Mouse (Mus musculus) layer of hippocampus, adult 9-11 months (tissue): ENCODE measurements around the gene Gipr.

Experiments
- DNase-seq: peaks from one replicate; pipeline ENCODE4 v3.0.0; 2022

Gipr gene

DNA sequence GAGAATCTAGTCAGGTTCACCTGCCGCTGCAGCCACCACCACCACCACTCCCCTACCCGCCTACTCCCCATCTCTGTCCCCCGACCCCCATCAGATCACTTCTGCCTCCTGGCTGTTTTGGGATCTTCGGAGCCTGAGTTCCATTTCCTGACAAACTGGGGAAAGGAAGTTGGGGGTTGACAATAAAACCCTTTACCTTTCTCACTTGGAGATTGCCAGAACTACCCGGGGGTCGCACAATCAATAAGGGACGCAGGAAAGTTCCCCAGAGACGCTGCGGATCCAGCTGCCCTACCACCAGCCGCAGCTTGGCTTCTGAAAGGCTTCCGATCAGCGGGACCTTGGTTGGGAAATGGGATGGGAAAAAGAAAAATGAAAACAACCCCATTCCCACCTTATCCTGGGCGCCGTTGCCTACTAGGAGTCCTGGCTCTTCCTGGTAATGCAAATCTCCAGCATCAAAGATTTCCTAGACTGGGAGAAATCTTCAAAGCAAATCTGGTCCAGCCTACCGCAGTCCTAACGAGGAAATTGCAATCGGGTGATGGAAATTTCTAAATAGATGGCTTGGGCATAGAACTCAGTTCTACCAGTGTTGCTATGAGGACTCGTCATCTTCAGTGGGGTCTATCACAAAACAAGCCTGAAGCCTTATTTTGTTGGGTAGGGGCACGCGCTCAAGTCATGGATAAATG, 17.6 kb downstream of the Gipr start:
- no peak for DNase-seq

GRCm38 (mm10) chr7:19147497-19148045, 18.4 kb downstream of the Gipr start:
- no peak for DNase-seq

DNA sequence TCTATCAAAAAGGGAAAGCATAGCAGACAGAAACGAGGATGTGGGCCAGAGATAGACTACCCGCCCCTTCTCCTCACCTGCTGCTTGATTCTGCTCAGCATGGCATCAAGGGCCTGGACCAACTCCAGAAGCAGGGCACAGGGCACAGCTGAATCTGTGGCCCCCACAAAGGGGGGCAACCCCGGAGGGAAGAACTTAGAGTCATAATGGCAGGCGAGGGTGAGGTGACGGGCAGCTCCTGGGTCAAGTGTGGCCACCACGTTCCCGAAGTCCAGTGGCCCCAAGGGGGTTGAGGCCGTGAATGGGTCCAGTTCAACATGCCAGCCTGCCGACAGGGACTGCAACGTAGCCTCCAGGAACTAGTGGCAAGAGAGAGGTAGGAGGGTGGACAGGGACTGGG, 19.1 kb downstream of the Gipr start:
- no peak for DNase-seq

- DNase-seq, result no peak
Measured at GRCm38 (mm10) chr7:19137380-19137779, 28.5 kb downstream of the Gipr start.

GRCm38 (mm10) chr7:19136673-19137334, 29.1 kb downstream of the Gipr start:
- DNase-seq, result peak; percentile 49

DNA sequence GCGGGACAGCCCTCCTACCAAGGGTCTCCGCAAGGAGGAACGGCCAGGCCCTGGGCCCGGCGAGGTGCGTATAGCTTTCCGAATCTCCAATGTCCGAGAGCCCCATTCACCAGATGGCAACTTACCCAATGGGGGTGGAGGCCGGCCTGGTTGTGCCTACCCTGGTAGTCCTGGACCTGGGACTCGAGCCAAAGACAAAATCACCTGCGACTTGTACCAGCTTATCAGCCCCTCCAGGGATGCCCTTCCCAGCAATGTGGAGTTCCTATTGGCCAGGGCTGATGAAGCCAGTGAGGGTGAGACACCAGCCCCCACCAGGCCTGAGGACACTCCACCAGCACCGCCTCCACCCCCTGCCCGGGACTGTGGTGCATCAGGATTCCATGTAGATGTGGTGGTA, 29.8 kb downstream of the Gipr start:
- DNase-seq, result no peak

DNA sequence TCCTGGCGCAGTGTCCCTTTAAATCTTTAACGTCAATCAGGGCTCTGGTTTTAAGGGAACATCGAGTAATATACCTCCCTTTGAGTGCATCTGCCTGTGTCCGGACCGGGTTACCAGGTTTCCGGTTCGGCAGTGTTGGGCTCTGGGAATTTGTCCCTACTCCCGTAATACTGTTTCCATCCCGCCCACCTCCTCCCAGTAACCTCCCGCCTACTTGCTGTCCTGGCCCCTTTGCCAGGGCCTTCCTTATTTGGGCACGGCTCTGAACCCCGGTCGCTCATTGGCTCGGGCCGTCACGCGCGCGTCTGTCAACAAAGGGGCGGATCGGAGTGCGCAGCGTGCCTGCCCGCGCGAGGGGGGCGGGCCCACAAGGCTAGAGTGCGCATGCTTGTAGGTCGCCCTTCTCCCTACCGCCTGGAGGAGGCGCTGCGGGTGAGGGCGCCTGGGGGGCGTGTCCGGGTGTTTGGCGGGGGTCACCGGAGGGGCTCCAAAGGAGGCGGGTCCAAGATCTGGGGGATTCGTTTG, 34.5 kb downstream of the Gipr start:
- DNase-seq, result peak; percentile 99

DNA sequence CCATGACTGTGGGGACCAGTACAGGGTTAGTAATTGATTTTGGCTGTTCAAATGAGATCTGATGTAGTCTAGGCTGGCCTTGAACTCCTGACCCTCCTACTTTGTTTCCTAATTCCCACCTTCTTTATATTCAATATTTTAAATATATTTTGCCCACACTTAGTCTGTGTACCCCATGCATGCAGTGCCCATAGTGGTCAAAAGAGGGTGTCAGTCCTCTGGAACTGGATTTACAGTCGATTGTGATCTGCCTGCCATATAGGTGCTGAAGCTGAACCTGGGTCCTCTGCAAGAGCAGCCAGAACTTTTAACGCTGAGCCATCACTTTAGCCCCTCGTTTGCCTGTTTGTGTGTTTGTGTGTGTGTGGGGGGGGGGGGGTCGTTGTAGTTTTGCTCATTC, 35.3 kb downstream of the Gipr start:
- DNase-seq, result no peak

GRCm38 (mm10) chr7:19129396-19129795, 36.5 kb downstream of the Gipr start:
- DNase-seq, result no peak

- no peak for DNase-seq
Measured at GRCm38 (mm10) chr7:19127744-19128143, 38.2 kb downstream of the Gipr start.

DNA sequence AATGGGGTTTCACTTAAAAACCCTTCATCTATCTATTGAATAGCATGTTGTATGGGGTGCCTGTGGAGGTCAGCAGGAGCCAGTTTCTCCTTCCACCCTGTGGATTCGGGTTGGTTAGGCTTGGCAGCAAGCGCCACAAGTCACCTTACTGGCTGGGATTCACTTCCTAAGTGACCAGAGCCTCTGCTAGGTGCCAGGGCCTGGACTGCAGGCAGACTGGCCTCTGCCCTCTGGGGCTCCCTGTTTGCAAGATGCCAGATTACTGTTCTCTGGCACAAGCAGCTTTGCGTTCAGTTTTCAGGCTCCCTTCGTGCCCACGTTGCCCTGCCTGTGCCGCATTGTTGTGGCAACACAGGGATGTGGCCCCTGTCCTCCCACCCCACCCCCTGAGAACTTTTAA, 41.2 kb downstream of the Gipr start:
- DNase-seq, result no peak

GRCm38 (mm10) chr7:19121686-19122085, 44.2 kb downstream of the Gipr start:
- no peak for DNase-seq

- peak; percentile 97 for DNase-seq
Measured at GRCm38 (mm10) chr7:19119631-19120429, 46.1 kb downstream of the Gipr start, which contains the start of gene Fbxo46. Gene Fbxo46, plus strand, starts transcription at chr7:19119859.

- no peak for DNase-seq
Measured at GRCm38 (mm10) chr7:19119083-19119482, 46.8 kb downstream of the Gipr start.

- peak; percentile 58 for DNase-seq
Measured at GRCm38 (mm10) chr7:19118028-19118771, 47.7 kb downstream of the Gipr start, which contains the start of gene Gm4969. Gene Gm4969, minus strand, starts transcription at chr7:19118368.

GRCm38 (mm10) chr7:19109565-19109964, 56.4 kb downstream of the Gipr start:
- DNase-seq, result no peak

GRCm38 (mm10) chr7:19107436-19107835, 58.5 kb downstream of the Gipr start:
- DNase-seq, result no peak
